23 mouse cellular contexts compared by ENCODE assay signal in genomic region chr8:102331151-102331550, GRCm38 (mm10).
A peak's percentile ranks its signal among the peaks of the same experiment; 100 is the strongest.
DNase-seq lines count a peak whose midpoint lies in the region; ATAC-seq lines count a peak whose summit lies in the region.
"Had no signal": no experiment of that assay in that cellular context is flagged by ENCODE, and none has a peak within 500 bp of the region (broad histone marks: within the 10 kb centered on the region; RNA-seq: fewer than 3 reads in every experiment).

No protein-coding gene starts in this region.

- no peak overlapping the region for H3K9ac ChIP-seq in embryonic facial prominence, embryonic 14.5 days (ENCODE audit: low read depth, low read length)
- no peak overlapping the region for H3K9ac ChIP-seq in midbrain, embryonic 14.5 days (replicated peaks; ENCODE audit: low read length)
- H3K9ac ChIP-seq in midbrain, embryonic 11.5 days (ENCODE audit: low read length), result no peak overlapping the region
- H3K9ac ChIP-seq: embryonic facial prominence, embryonic 13.5 days; forebrain, embryonic 12.5 days; forebrain, embryonic 15.5 days; heart, embryonic 13.5 days; hindbrain, embryonic 12.5 days; hindbrain, embryonic 15.5 days; intestine, embryonic 15.5 days had no signal

- DNase-seq in embryonic facial prominence, embryonic 14.5 days (ENCODE audit: low spot score), result peak; percentile 18
- DNase-seq in embryonic facial prominence, embryonic 10.5 days (ENCODE audit: low spot score), result no peak
- DNase-seq in midbrain, embryonic 14.5 days, result peak; percentile 4
- DNase-seq in midbrain, embryonic 11.5 days (ENCODE audit: low spot score, missing footprints), result no peak
- DNase-seq in retina, postnatal 7 days (ENCODE audit: low read depth, low spot score), result peak; percentile 2
- DNase-seq in left cerebral cortex, adult 8-10 months (ENCODE audit: low spot score in 2 of 2), result no peak
- DNase-seq: adrenal gland, postnatal 10 days; adrenal gland, postnatal 36 days; cerebellum, adult 11 months; cerebellum, adult 2 months; cerebellum, adult 9-11 months; cerebellum, postnatal 25 days; gastrocnemius, postnatal 25 days; heart, adult 2 months had no signal

- no peaks in the 10 kb centered on the region for H3K4me1 ChIP-seq in embryonic facial prominence, embryonic 14.5 days (ENCODE audit: control insufficient read depth, insufficient read depth, low read length)
- H3K4me1 ChIP-seq in embryonic facial prominence, embryonic 10.5 days, result no peaks in the 10 kb centered on the region
- no peaks in the 10 kb centered on the region for H3K4me1 ChIP-seq in midbrain, embryonic 14.5 days (ENCODE audit: control insufficient read depth, insufficient read depth, low read length)
- H3K4me1 ChIP-seq in midbrain, embryonic 11.5 days (ENCODE audit: control insufficient read depth, insufficient read depth, low read length), result no peaks in the 10 kb centered on the region
- H3K4me1 ChIP-seq: embryonic facial prominence, embryonic 13.5 days; forebrain, embryonic 15.5 days; heart, embryonic 10.5 days; heart, embryonic 13.5 days; hindbrain, embryonic 12.5 days; hindbrain, embryonic 15.5 days; intestine, embryonic 15.5 days had no signal

- H3K36me3 ChIP-seq in embryonic facial prominence, embryonic 14.5 days (ENCODE audit: control insufficient read depth, insufficient read depth, low read length), result no peaks in the 10 kb centered on the region
- no peaks in the 10 kb centered on the region for H3K36me3 ChIP-seq in embryonic facial prominence, embryonic 10.5 days (replicated peaks)
- no peaks in the 10 kb centered on the region for H3K36me3 ChIP-seq in midbrain, embryonic 14.5 days (ENCODE audit: control insufficient read depth, insufficient read depth, low read length)
- no peaks in the 10 kb centered on the region for H3K36me3 ChIP-seq in midbrain, embryonic 11.5 days (ENCODE audit: control insufficient read depth, insufficient read depth, low read length)
- H3K36me3 ChIP-seq: embryonic facial prominence, embryonic 13.5 days; forebrain, embryonic 12.5 days; forebrain, embryonic 15.5 days; heart, embryonic 10.5 days; heart, embryonic 13.5 days; hindbrain, embryonic 12.5 days; hindbrain, embryonic 15.5 days; intestine, embryonic 15.5 days had no signal

- H3K4me3 ChIP-seq in embryonic facial prominence, embryonic 14.5 days (ENCODE audit: low read depth, low read length), result no peak overlapping the region
- no peak overlapping the region for H3K4me3 ChIP-seq in embryonic facial prominence, embryonic 10.5 days
- no peak overlapping the region for H3K4me3 ChIP-seq in midbrain, embryonic 14.5 days (replicated peaks; ENCODE audit: low read depth, low read length)
- no peak overlapping the region for H3K4me3 ChIP-seq in midbrain, embryonic 11.5 days (ENCODE audit: low read depth, low read length)
- H3K4me3 ChIP-seq: embryonic facial prominence, embryonic 13.5 days; forebrain, embryonic 12.5 days; forebrain, embryonic 15.5 days; heart, adult 2 months; heart, embryonic 10.5 days; heart, embryonic 13.5 days; hindbrain, embryonic 12.5 days; hindbrain, embryonic 15.5 days; intestine, embryonic 15.5 days had no signal

- ATAC-seq in embryonic facial prominence, embryonic 14.5 days (ENCODE audit: low read depth), result no peak
- ATAC-seq in midbrain, embryonic 14.5 days (ENCODE audit: low FRiP score, low TSS enrichment), result no peak
- no peak for ATAC-seq in midbrain, embryonic 11.5 days (ENCODE audit: low FRiP score)
- ATAC-seq: forebrain, embryonic 15.5 days; intestine, embryonic 15.5 days; Patski had no signal

- no peaks in the 10 kb centered on the region for H3K27me3 ChIP-seq in embryonic facial prominence, embryonic 14.5 days (replicated peaks; ENCODE audit: control insufficient read depth, insufficient read depth, low read length)
- H3K27me3 ChIP-seq in embryonic facial prominence, embryonic 10.5 days (replicated peaks; ENCODE audit: low read depth, poor library complexity, severe bottlenecking), result no peaks in the 10 kb centered on the region
- no peaks in the 10 kb centered on the region for H3K27me3 ChIP-seq in midbrain, embryonic 14.5 days (ENCODE audit: control insufficient read depth, insufficient read depth, low read length)
- no peaks in the 10 kb centered on the region for H3K27me3 ChIP-seq in midbrain, embryonic 11.5 days (ENCODE audit: control insufficient read depth, insufficient read depth, low read length)
- H3K27me3 ChIP-seq: embryonic facial prominence, embryonic 13.5 days; forebrain, embryonic 12.5 days; forebrain, embryonic 15.5 days; heart, embryonic 13.5 days; hindbrain, embryonic 12.5 days; hindbrain, embryonic 15.5 days; intestine, embryonic 15.5 days had no signal

- H3K4me2 ChIP-seq in embryonic facial prominence, embryonic 14.5 days (ENCODE audit: low read depth, low read length), result no peak overlapping the region
- H3K4me2 ChIP-seq in midbrain, embryonic 14.5 days (ENCODE audit: low read length), result no peak overlapping the region
- no peak overlapping the region for H3K4me2 ChIP-seq in midbrain, embryonic 11.5 days
- H3K4me2 ChIP-seq: embryonic facial prominence, embryonic 13.5 days; forebrain, embryonic 12.5 days; forebrain, embryonic 15.5 days; heart, embryonic 13.5 days; hindbrain, embryonic 12.5 days; hindbrain, embryonic 15.5 days; intestine, embryonic 15.5 days had no signal

- 57% methylated on average over 4 of the region's 4 CpGs for WGBS in embryonic facial prominence, embryonic 14.5 days
- WGBS in embryonic facial prominence, embryonic 10.5 days, result 64% methylated on average over 4 of the region's 4 CpGs
- WGBS in midbrain, embryonic 14.5 days, result 60% methylated on average over 4 of the region's 4 CpGs
- WGBS in midbrain, embryonic 11.5 days, result 71% methylated on average over 4 of the region's 4 CpGs

- no peak overlapping the region for H3K27ac ChIP-seq in embryonic facial prominence, embryonic 14.5 days (replicated peaks; ENCODE audit: low read depth, low read length)
- H3K27ac ChIP-seq in embryonic facial prominence, embryonic 10.5 days (replicated peaks), result no peak overlapping the region
- H3K27ac ChIP-seq in midbrain, embryonic 14.5 days (replicated peaks; ENCODE audit: low read depth, low read length), result no peak overlapping the region
- H3K27ac ChIP-seq in midbrain, embryonic 11.5 days (ENCODE audit: low read depth, low read length), result no peak overlapping the region
- H3K27ac ChIP-seq: embryonic facial prominence, embryonic 13.5 days; forebrain, embryonic 12.5 days; forebrain, embryonic 15.5 days; heart, adult 2 months; heart, embryonic 10.5 days; heart, embryonic 13.5 days; hindbrain, embryonic 12.5 days; hindbrain, embryonic 15.5 days; intestine, embryonic 15.5 days had no signal

- no peaks in the 10 kb centered on the region for H3K9me3 ChIP-seq in embryonic facial prominence, embryonic 14.5 days (ENCODE audit: control insufficient read depth, low read length)
- H3K9me3 ChIP-seq in embryonic facial prominence, embryonic 10.5 days, result no peaks in the 10 kb centered on the region
- no peaks in the 10 kb centered on the region for H3K9me3 ChIP-seq in midbrain, embryonic 14.5 days (ENCODE audit: control insufficient read depth, low read length)
- no peaks in the 10 kb centered on the region for H3K9me3 ChIP-seq in midbrain, embryonic 11.5 days (ENCODE audit: control insufficient read depth, low read length)
- H3K9me3 ChIP-seq: embryonic facial prominence, embryonic 13.5 days; forebrain, embryonic 12.5 days; forebrain, embryonic 15.5 days; heart, embryonic 10.5 days; heart, embryonic 13.5 days; hindbrain, embryonic 12.5 days; hindbrain, embryonic 15.5 days; intestine, embryonic 15.5 days had no signal

Comparison
In these comparisons a context has a peak if more than half of its experiments do, and no peak if none do; other contexts are left out.
1. DNase-seq: peak in embryonic facial prominence, embryonic 14.5 days (single experiment), midbrain, embryonic 14.5 days (single experiment) and retina, postnatal 7 days (single experiment); none in embryonic facial prominence, embryonic 10.5 days (single experiment), midbrain, embryonic 11.5 days (single experiment) and left cerebral cortex, adult 8-10 months (0 of 2).